12 mouse cellular contexts compared by ENCODE assay signal in the genomic region with DNA sequence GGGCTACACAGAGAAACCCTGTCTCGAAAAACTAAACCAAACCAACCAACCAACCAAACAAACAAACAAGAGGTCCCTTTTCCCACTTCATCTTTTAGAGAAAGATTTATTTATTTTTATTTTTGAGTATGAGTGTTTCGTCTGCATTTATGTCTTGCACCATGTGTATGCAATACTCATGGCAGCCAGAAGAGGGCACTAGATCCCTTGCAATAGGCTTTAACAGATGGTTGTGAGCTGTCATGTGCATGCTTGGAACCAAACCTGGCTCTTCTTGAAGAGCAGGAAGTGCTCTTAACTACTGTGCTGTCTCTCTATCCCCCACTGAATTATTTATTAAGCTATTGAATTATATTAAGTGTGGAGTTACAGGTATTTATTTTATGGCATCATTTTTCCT. TPM values are rescaled to one million over a fixed set of nuclear protein-coding genes. Genes with fewer than 3 reads are reported as not detected.
DNase-seq lines count a peak whose midpoint lies in the region; ATAC-seq and TF ChIP-seq lines count a peak whose summit lies in the region.
"Had no signal": no experiment of that assay in that cellular context is flagged by ENCODE, and none has a peak within 500 bp of the region (broad histone marks: within the 10 kb centered on the region; RNA-seq: fewer than 3 reads in every experiment).

No protein-coding gene starts in this region.

- H3K4me3 ChIP-seq in hindbrain, embryonic 11.5 days (ENCODE audit: low read depth, low read length), result no peak overlapping the region
- no peak overlapping the region for H3K4me3 ChIP-seq in hindbrain, embryonic 12.5 days
- H3K4me3 ChIP-seq in liver, postnatal 0 days (ENCODE audit: low read depth, low read length), result no peak overlapping the region
- H3K4me3 ChIP-seq: embryonic facial prominence, embryonic 15.5 days; hindbrain, embryonic 13.5 days; limb, embryonic 15.5 days; stomach, embryonic 15.5 days had no signal

- WGBS in hindbrain, embryonic 11.5 days, result 82% methylated on average over 2 of the region's 2 CpGs
- WGBS in hindbrain, embryonic 12.5 days, result 91% methylated on average over 2 of the region's 2 CpGs
- 75% methylated on average over 2 of the region's 2 CpGs for WGBS in liver, postnatal 0 days (ENCODE audit: insufficient replicate concordance)

- H3K27ac ChIP-seq in hindbrain, embryonic 11.5 days (ENCODE audit: low read depth, low read length), result no peak overlapping the region
- H3K27ac ChIP-seq in hindbrain, embryonic 12.5 days, result no peak overlapping the region
- no peak overlapping the region for H3K27ac ChIP-seq in liver, postnatal 0 days (ENCODE audit: low read depth)
- H3K27ac ChIP-seq: embryonic facial prominence, embryonic 15.5 days; hindbrain, embryonic 13.5 days; limb, embryonic 15.5 days; stomach, embryonic 15.5 days had no signal

- H3K9me3 ChIP-seq in hindbrain, embryonic 11.5 days (ENCODE audit: control insufficient read depth, low read length), result no peaks in the 10 kb centered on the region
- no peaks in the 10 kb centered on the region for H3K9me3 ChIP-seq in hindbrain, embryonic 12.5 days (replicated peaks)
- no peaks in the 10 kb centered on the region for H3K9me3 ChIP-seq in liver, postnatal 0 days (ENCODE audit: low read length)
- H3K9me3 ChIP-seq: embryonic facial prominence, embryonic 15.5 days; hindbrain, embryonic 13.5 days; limb, embryonic 15.5 days; stomach, embryonic 15.5 days had no signal

- no peaks in the 10 kb centered on the region for H3K4me1 ChIP-seq in hindbrain, embryonic 11.5 days (replicated peaks; ENCODE audit: control insufficient read depth, insufficient read depth, low read length)
- H3K4me1 ChIP-seq in hindbrain, embryonic 12.5 days, result no peaks in the 10 kb centered on the region
- H3K4me1 ChIP-seq in liver, postnatal 0 days (ENCODE audit: insufficient read depth), result no peaks in the 10 kb centered on the region
- H3K4me1 ChIP-seq: embryonic facial prominence, embryonic 15.5 days; hindbrain, embryonic 13.5 days; limb, embryonic 15.5 days; stomach, embryonic 15.5 days had no signal

- no peak for ATAC-seq in hindbrain, embryonic 11.5 days (ENCODE audit: low FRiP score)
- no peak for ATAC-seq in hindbrain, embryonic 12.5 days (ENCODE audit: low FRiP score)
- ATAC-seq in liver, postnatal 0 days, result no peak

- no peak overlapping the region for H3K4me2 ChIP-seq in hindbrain, embryonic 11.5 days (replicated peaks; ENCODE audit: low read depth, low read length)
- H3K4me2 ChIP-seq in hindbrain, embryonic 12.5 days (replicated peaks), result no peak overlapping the region
- H3K4me2 ChIP-seq in liver, postnatal 0 days (ENCODE audit: low read depth, low read length), result no peak overlapping the region
- H3K4me2 ChIP-seq: embryonic facial prominence, embryonic 15.5 days; hindbrain, embryonic 13.5 days; limb, embryonic 15.5 days; stomach, embryonic 15.5 days had no signal

- no peaks in the 10 kb centered on the region for H3K36me3 ChIP-seq in hindbrain, embryonic 11.5 days (ENCODE audit: control insufficient read depth, insufficient read depth, low read length)
- H3K36me3 ChIP-seq in hindbrain, embryonic 12.5 days, result no peaks in the 10 kb centered on the region
- H3K36me3 ChIP-seq in liver, postnatal 0 days (replicated peaks; ENCODE audit: insufficient read depth, low read length), result no peaks in the 10 kb centered on the region
- H3K36me3 ChIP-seq: embryonic facial prominence, embryonic 15.5 days; hindbrain, embryonic 13.5 days; limb, embryonic 15.5 days; stomach, embryonic 15.5 days had no signal

- no peaks in the 10 kb centered on the region for H3K27me3 ChIP-seq in hindbrain, embryonic 11.5 days (ENCODE audit: control insufficient read depth, insufficient read depth, low read length)
- no peaks in the 10 kb centered on the region for H3K27me3 ChIP-seq in hindbrain, embryonic 12.5 days
- no peaks in the 10 kb centered on the region for H3K27me3 ChIP-seq in liver, postnatal 0 days (ENCODE audit: insufficient read depth, low read length)
- H3K27me3 ChIP-seq: embryonic facial prominence, embryonic 15.5 days; hindbrain, embryonic 13.5 days; limb, embryonic 15.5 days; stomach, embryonic 15.5 days had no signal

- TF ChIP-seq CTCF in liver, postnatal 0 days (IDR thresholded peaks at IDR 0.05; ENCODE audit: low read depth), result peak; percentile 84

- H3K9ac ChIP-seq in hindbrain, embryonic 11.5 days (ENCODE audit: low read depth, low read length), result no peak overlapping the region
- H3K9ac ChIP-seq in hindbrain, embryonic 12.5 days, result no peak overlapping the region
- no peak overlapping the region for H3K9ac ChIP-seq in liver, postnatal 0 days (replicated peaks)
- H3K9ac ChIP-seq: embryonic facial prominence, embryonic 15.5 days; hindbrain, embryonic 13.5 days; limb, embryonic 15.5 days; stomach, embryonic 15.5 days had no signal

- TF ChIP-seq EP300 in liver, postnatal 0 days (IDR thresholded peaks at IDR 0.05; ENCODE audit: low read depth), result no peak

- peak; percentile 23 for DNase-seq in hindbrain, embryonic 11.5 days (ENCODE audit: low spot score)
- peak; percentile 67 for DNase-seq in A20 (ENCODE audit: low read depth, low spot score)
- peak; percentile 86 for DNase-seq in R1 (ENCODE audit: low read depth, low spot score)
- DNase-seq in liver, postnatal 0 days, result peak; percentile 64
- DNase-seq in cerebellum, postnatal 10 days, result no peak
- no peak for DNase-seq in layer of hippocampus, adult 18-20 months (ENCODE audit: low spot score in 2 of 2)
- DNase-seq in Muller cell, postnatal 12 days (ENCODE audit: inconsistent ontology term), result no peak

RNA-seq across cellular contexts. Expression of a gene that starts 14.3 kb away (rescaled TPM):
- not detected in 2 replicates for polyA plus RNA-seq in hindbrain, embryonic 11.5 days (2014; fragmentation: Nextera tagmentation; extraction: Ambion mirVana)
- not detected in 2 replicates for polyA plus RNA-seq in hindbrain, embryonic 12.5 days (2016; fragmentation: Nextera tagmentation; extraction: Ambion mirVana)
- not detected in 2 replicates for polyA plus RNA-seq in liver, postnatal 0 days (2015; fragmentation: Nextera tagmentation; extraction: Ambion mirVana)
- not detected for total RNA-seq in layer of hippocampus, adult 18-20 months (2021)
- polyA plus RNA-seq: embryonic facial prominence, embryonic 15.5 days; hindbrain, embryonic 13.5 days; limb, embryonic 15.5 days; stomach, embryonic 15.5 days had no signal

RNA-seq across cellular contexts. Expression of a gene that starts 25.4 kb away (rescaled TPM):
- polyA plus RNA-seq in hindbrain, embryonic 11.5 days (2014; fragmentation: Nextera tagmentation; extraction: Ambion mirVana), result 179 and 180 TPM in 2 replicates
- polyA plus RNA-seq in hindbrain, embryonic 12.5 days (2016; fragmentation: Nextera tagmentation; extraction: Ambion mirVana), result 158 and 167 TPM in 2 replicates
- polyA plus RNA-seq in liver, postnatal 0 days (2015; fragmentation: Nextera tagmentation; extraction: Ambion mirVana), result 109 and 119 TPM in 2 replicates
- total RNA-seq in layer of hippocampus, adult 18-20 months (2021), result 10 to 100 TPM; 71.7 to 73.8 TPM

Comparison
In these comparisons a context has a peak if more than half of its experiments do, and no peak if none do; other contexts are left out.
1. DNase-seq: peak in hindbrain, embryonic 11.5 days (single experiment), A20 (single experiment), R1 (single experiment) and liver, postnatal 0 days (single experiment); none in cerebellum, postnatal 10 days (0 of 2), layer of hippocampus, adult 18-20 months (0 of 2) and Muller cell, postnatal 12 days (single experiment).